Mouse (Mus musculus) hindbrain, embryonic 14.5 days (tissue): ENCODE data around the gene Cckar. TPM values are rescaled to one million over a fixed set of nuclear protein-coding genes. Genes with fewer than 3 reads are reported as not detected.
A peak's percentile ranks its signal among the peaks of the same experiment; 100 is the strongest.

ENCODE experiments used
- ATAC-seq: fragments of 200-750 bp; cut with Nextera tagmentation; 2 replicates; pipeline ENCODE4 v1.8.0; 2017; ENCODE audit warnings: moderate number of reproducible peaks, mild to moderate bottlenecking, moderate TSS enrichment, moderate library complexity; ENCODE audit not compliant: low FRiP score
- DNase-seq: peaks from one replicate; pipeline ENCODE4 v3.0.0-alpha.2; 2015; ENCODE audit warnings: low spot score
- H3K27ac ChIP-seq: fragments of 300-500 bp; sonication (generic); 2 replicates; pipeline ENCODE4 v1.5.1; 2014; ENCODE audit warnings: mild to moderate bottlenecking, moderate library complexity
- H3K27me3 ChIP-seq: fragments of 300-500 bp; sonication (generic); 2 replicates; pipeline ENCODE4 v1.6.1; 2014; ENCODE audit warnings: mild to moderate bottlenecking, low read length, mixed read lengths; ENCODE audit not compliant: control insufficient read depth, insufficient read depth
- H3K36me3 ChIP-seq: fragments of 300-500 bp; sonication (generic); replicated peaks from 2 replicates; pipeline ENCODE4 v1.6.1; 2014; ENCODE audit not compliant: control insufficient read depth, insufficient read depth
- H3K4me1 ChIP-seq: fragments of 300-500 bp; sonication (generic); replicated peaks from 2 replicates; pipeline ENCODE4 v1.6.1; 2014; ENCODE audit warnings: antibody characterized with exemption, low read length, mixed read lengths; ENCODE audit not compliant: control insufficient read depth, insufficient read depth
- H3K4me2 ChIP-seq: fragments of 300-500 bp; sonication (generic); replicated peaks from 2 replicates; pipeline ENCODE4 v1.6.1; 2014; ENCODE audit warnings: mild to moderate bottlenecking, moderate library complexity
- H3K4me3 ChIP-seq: fragments of 300-500 bp; sonication (generic); replicated peaks from 2 replicates; pipeline ENCODE4 v1.5.1; 2014; ENCODE audit warnings: mild to moderate bottlenecking, low read length
- H3K9ac ChIP-seq: fragments of 300-500 bp; sonication (generic); 2 replicates; pipeline ENCODE4 v1.6.1; 2014
- H3K9me3 ChIP-seq: fragments of 300-500 bp; sonication (generic); 2 replicates; pipeline ENCODE4 v1.6.1; 2016; ENCODE audit warnings: low read length; ENCODE audit not compliant: control insufficient read depth
- WGBS: fragments of 180-500 bp; shearing (Covaris S2); extraction: QIAGEN DNeasy Blood & Tissue Kit; methylation state at CpG from one replicate; pipeline ENCODE4 v1.1.7; 2014; 5-methylcytosine and 5-hydroxymethylcytosine counted together
- polyA plus RNA-seq: library from polyadenylated mRNA; unstranded; fragments of >200 nt; fragmentation: Nextera tagmentation; extraction: Ambion mirVana; gene quantifications from 2 replicates; pipeline ENCODE4 v1.2.1, GENCODE M21; 2014

The Cckar gene
- polyA plus RNA-seq, 1 experiment from 2014 or later: 0.66 TPM

DNA sequence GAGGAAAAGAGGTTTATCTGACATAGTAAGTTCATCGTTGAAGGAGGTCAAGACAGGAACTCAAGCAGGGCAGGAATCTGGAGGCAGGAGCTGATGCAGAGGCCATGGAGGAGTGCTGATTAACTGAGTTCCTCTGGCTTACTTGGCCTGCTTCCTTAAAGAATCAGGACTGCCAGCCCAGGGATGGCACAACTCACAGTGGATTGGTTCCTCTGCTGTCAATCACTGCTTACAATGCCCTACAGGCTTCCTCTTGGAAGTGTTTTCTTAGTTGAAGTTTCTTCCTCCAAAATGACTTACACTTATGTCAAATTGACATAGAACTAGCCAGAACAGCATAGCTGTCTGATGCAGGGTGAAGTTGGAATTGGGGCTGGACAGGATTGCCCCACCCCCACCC lies 45.1 kb downstream of the Cckar start:
- H3K4me1 ChIP-seq: no peaks in the 10 kb centered on the region
- no peaks in the 10 kb centered on the region for H3K27me3 ChIP-seq
- no peak overlapping the region for H3K4me2 ChIP-seq
- no peak overlapping the region for H3K27ac ChIP-seq
- H3K9me3 ChIP-seq: no peaks in the 10 kb centered on the region
- 65% methylated on average over 1 of the region's 1 CpGs for WGBS
- ATAC-seq (no peak), DNase-seq (no peak)
- no peaks in the 10 kb centered on the region for H3K36me3 ChIP-seq
- H3K4me3 ChIP-seq: no peak overlapping the region
- no peak overlapping the region for H3K9ac ChIP-seq

DNA sequence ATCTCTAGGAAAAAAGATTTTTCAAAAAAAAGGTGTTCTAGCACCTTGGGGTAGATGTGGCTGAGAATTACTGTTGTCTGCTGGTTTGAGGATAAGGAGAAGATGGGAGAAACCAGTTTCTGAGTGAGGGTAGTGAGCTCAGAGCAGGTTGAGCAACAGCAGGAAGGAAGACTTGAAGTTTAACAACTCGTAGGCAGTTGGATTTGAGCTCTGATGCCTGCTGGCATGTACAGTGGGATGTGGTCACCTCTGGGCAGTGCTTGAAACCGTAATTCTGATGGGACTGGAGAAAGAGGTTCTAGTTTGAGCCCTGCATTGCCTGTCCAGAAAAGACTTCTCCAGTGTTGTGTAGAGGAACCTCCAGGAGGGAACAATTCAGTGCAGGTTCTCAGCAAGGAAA lies 46.0 kb downstream of the Cckar start:
- ATAC-seq (no peak), DNase-seq (no peak)
- no peak overlapping the region for H3K4me3 ChIP-seq
- no peak overlapping the region for H3K27ac ChIP-seq
- no peak overlapping the region for H3K9ac ChIP-seq
- H3K9me3 ChIP-seq: no peaks in the 10 kb centered on the region
- no peaks in the 10 kb centered on the region for H3K4me1 ChIP-seq
- no peaks in the 10 kb centered on the region for H3K27me3 ChIP-seq
- no peak overlapping the region for H3K4me2 ChIP-seq
- peaks cover 2% of the 10 kb centered on the region; the same call in 1 of the 2 replicates for H3K36me3 ChIP-seq
- WGBS: 86% methylated on average over 2 of the region's 2 CpGs

DNA sequence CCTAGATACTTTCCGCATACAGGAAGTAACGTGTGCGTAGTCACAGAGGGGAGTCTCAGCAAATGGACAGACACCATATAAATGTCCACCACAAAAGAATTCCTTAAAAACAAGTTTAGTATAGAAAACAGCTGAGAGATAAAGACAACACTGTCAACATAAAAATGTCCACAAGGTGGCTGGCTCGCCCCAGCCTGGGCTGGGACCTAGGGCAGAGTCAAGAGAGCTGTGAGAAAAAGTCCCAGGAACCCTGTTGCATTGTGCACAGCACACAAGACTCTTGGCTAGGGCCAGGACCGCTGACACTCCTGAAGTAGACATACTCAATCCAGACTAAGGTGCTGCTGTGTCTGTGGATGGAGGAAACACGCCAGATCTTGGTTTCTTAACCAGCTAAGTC lies 49.6 kb downstream of the Cckar start:
- Histone ChIP-seq H3K9me3 (no peaks in the 10 kb centered on the region), H3K27me3 (no peaks in the 10 kb centered on the region), H3K27ac (no peak overlapping the region), H3K4me1 (no peaks in the 10 kb centered on the region), H3K4me3 (no peak overlapping the region), H3K4me2 (no peak overlapping the region), H3K9ac (no peak overlapping the region), H3K36me3 (peaks cover 7% of the 10 kb centered on the region)
- WGBS: 81% methylated on average over 6 of the region's 6 CpGs
- peak; percentile 76 for ATAC-seq
- DNase-seq: peak; percentile 75

DNA sequence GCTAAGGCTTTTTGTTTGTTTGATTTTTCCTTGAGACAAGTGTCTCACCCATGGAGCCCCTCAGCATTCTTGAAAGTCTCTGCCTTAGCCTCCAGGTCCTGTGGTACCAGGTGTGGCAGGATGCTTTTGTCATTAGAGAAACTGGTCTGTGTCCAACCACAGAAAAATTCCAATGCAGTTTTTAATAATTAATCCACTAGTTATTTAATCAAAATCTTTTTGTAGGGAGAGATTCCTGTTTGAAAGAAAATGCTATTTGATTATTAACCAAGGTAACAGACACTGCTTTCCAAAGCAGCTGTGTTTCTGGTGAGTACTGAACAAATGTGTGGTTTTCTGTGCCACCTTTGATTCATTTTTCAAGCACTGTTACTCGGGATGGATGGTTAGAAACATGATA lies 50.9 kb downstream of the Cckar start:
- Histone ChIP-seq H3K4me3 (no peak overlapping the region), H3K4me1 (no peaks in the 10 kb centered on the region), H3K9me3 (no peaks in the 10 kb centered on the region), H3K27ac (no peak overlapping the region), H3K4me2 (no peak overlapping the region), H3K9ac (no peak overlapping the region), H3K36me3 (peaks cover 17% of the 10 kb centered on the region), H3K27me3 (no peaks in the 10 kb centered on the region)
- no peak for ATAC-seq
- WGBS: 37% methylated on average over 1 of the region's 1 CpGs
- DNase-seq: no peak

Other genes starting within 250 kb of the Cckar start
- 38.8 and 41.7 TPM in 2 replicates for gene Rbpj, start 241.6 kb downstream of the Cckar start, polyA plus RNA-seq
- 70.1 and 77.0 TPM in 2 replicates for gene Tbc1d19, start 101.9 kb upstream of the Cckar start, polyA plus RNA-seq